Mouse (Mus musculus) intestine, embryonic 15.5 days (tissue): Measurements from ENCODE around the gene Hsd17b1. TPM values are rescaled to one million over a fixed set of nuclear protein-coding genes. Genes with fewer than 3 reads are reported as not detected.
A peak's percentile ranks its signal among the peaks of the same experiment; 100 is the strongest.
"Not testable (repeated sequence)": the region's sequence is repeated elsewhere in the genome, so short reads cannot be mapped to it uniquely, and the experiment has no call there.

Experiments used
- ATAC-seq: fragments of 200-750 bp; cut with Nextera tagmentation; 2 replicates; pipeline ENCODE4 v1.8.0; 2017; ENCODE audit warnings: moderate TSS enrichment, moderate library complexity
- H3K27ac ChIP-seq: fragments of 300-500 bp; sonication (generic); 2 replicates; pipeline ENCODE4 v1.5.1; 2015; ENCODE audit warnings: mild to moderate bottlenecking, inconsistent platforms
- H3K27me3 ChIP-seq: fragments of 300-500 bp; sonication (generic); replicated peaks from 2 replicates; pipeline ENCODE4 v1.6.1; 2015; ENCODE audit warnings: inconsistent platforms
- H3K36me3 ChIP-seq: fragments of 300-500 bp; sonication (generic); 2 replicates; pipeline ENCODE4 v1.6.1; 2015; ENCODE audit warnings: inconsistent platforms
- H3K4me1 ChIP-seq: fragments of 300-500 bp; sonication (generic); replicated peaks from 2 replicates; pipeline ENCODE4 v1.6.1; 2015; ENCODE audit warnings: inconsistent platforms
- H3K4me2 ChIP-seq: fragments of 300-500 bp; sonication (generic); replicated peaks from 2 replicates; pipeline ENCODE4 v1.6.1; 2015; ENCODE audit warnings: mild to moderate bottlenecking, inconsistent platforms
- H3K4me3 ChIP-seq: fragments of 300-500 bp; sonication (generic); replicated peaks from 2 replicates; pipeline ENCODE4 v1.5.1; 2015; ENCODE audit warnings: inconsistent platforms
- H3K9ac ChIP-seq: fragments of 300-500 bp; sonication (generic); 2 replicates; pipeline ENCODE4 v1.6.1; 2015; ENCODE audit warnings: inconsistent platforms
- H3K9me3 ChIP-seq: fragments of 300-500 bp; sonication (generic); 2 replicates; pipeline ENCODE4 v1.6.1; 2016; ENCODE audit warnings: inconsistent platforms
- WGBS: fragments of 180-500 bp; shearing (Covaris S2); methylation state at CpG from one replicate; pipeline ENCODE4 v1.1.7; 2015; 5-methylcytosine and 5-hydroxymethylcytosine counted together
- polyA plus RNA-seq: library from polyadenylated mRNA; unstranded; fragments of >200 nt; fragmentation: Nextera tagmentation; extraction: Ambion mirVana; gene quantifications from 2 replicates; pipeline ENCODE4 v1.2.1, GENCODE M21; 2015

Hsd17b1 gene
- polyA plus RNA-seq, 1 experiment from 2014 or later = not detected

DNA sequence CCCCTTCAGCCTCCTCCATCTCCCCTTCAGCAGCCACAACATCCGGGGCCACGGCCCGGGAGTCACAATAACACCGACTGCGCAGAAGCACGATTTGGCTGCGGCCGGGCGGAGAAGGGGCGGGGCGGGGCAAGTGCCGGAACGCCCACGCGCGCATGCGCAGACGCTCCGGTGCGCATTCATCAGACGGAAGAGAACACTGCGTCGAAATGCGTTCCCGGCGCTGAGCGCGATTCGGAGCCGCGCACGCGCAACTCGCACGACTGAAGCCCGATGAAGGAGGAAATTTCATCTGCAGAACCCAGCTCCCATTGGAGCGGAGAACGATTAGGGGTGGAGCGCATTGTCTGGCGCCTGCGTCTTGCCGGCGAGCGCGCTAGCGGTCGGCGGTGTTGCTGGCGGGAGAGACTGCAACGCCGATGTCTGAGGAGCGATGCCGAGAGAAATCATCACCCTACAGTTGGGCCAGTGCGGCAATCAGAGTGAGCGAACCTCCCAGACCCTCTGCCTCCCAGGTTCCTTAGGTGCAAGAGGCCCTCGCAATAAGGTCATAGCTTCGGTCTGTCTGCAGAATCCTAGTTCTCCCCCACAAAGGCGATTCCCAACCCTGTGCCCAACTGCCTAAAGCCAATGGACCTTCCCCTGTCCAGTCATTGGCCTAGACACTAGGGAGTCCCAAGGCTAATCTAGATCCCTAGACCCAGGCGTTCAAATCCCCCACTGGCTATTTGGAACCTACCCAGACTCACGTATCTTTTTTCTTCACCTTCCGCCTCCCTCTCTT is 41.7 kb downstream of the Hsd17b1 start, which contains the start of the genes Retreg3 and Tubg1:
Gene Retreg3 (minus strand): TSS at position 133 of the 784 bp plus-strand sequence.
Gene Tubg1 (plus strand): TSS at position 178 of the 784 bp plus-strand sequence.
- WGBS = under 1% methylated on average over 61 of the region's 61 CpGs
- Histone ChIP-seq H3K4me3 (peak within 1 kb of the TSS; percentile 95), H3K36me3 (0 out of 2 replicates have a peak, but pooled peaks cover 6% of the 10 kb centered on the region), H3K4me1 (peaks cover 18% of the 10 kb centered on the region), H3K4me2 (peak within 1 kb of the TSS; percentile 86), H3K27me3 (no peaks in the 10 kb centered on the region), H3K9me3 (no peaks in the 10 kb centered on the region), H3K27ac (peak within 1 kb of the TSS; percentile 87), H3K9ac (peak within 1 kb of the TSS; percentile 95)
- ATAC-seq = peak; percentile 98

- Histone ChIP-seq H3K27me3 (no peaks in the 10 kb centered on the region), H3K9me3 (no peaks in the 10 kb centered on the region), H3K27ac (peak overlapping the region; percentile 87), H3K9ac (peak overlapping the region; percentile 73), H3K4me3 (peak overlapping the region; percentile 95), H3K36me3 (0 out of 2 replicates have a peak, but pooled peaks cover 6% of the 10 kb centered on the region), H3K4me2 (peak overlapping the region; percentile 86), H3K4me1 (peaks cover 18% of the 10 kb centered on the region)
- ATAC-seq = no peak
- 20% methylated on average over 19 of the region's 19 CpGs for WGBS
Measured at GRCm38 (mm10) chr11:101120545-101121188, 42.5 kb downstream of the Hsd17b1 start.

DNA sequence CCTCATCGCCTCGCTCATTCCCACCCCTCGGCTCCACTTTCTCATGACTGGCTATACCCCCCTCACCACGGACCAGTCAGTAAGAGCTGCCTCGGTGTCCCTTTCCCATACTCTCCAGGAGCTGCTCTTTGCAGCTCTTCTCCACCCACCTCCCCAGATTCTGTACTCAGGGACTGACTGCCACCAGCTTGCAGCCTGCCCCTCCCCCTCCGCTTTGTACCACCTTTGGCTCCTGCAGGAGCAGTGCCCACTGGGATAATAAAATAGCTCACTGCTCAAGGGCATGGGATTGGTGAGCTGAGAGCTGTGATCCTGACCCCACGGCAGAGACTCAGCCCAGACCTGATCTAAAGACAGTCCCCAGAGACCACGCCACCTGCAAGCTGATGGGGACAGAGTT is 46.3 kb downstream of the Hsd17b1 start:
- H3K36me3 ChIP-seq = peaks cover 17% of the 10 kb centered on the region
- 94% methylated on average over 8 of the region's 8 CpGs for whole genome bisulfite sequencing
- ATAC-seq, H3K9me3 ChIP-seq, H3K27ac ChIP-seq, H3K4me3 ChIP-seq, H3K4me2 ChIP-seq, H3K27me3 ChIP-seq, H3K4me1 ChIP-seq, H3K9ac ChIP-seq: not testable (repeated sequence)

DNA sequence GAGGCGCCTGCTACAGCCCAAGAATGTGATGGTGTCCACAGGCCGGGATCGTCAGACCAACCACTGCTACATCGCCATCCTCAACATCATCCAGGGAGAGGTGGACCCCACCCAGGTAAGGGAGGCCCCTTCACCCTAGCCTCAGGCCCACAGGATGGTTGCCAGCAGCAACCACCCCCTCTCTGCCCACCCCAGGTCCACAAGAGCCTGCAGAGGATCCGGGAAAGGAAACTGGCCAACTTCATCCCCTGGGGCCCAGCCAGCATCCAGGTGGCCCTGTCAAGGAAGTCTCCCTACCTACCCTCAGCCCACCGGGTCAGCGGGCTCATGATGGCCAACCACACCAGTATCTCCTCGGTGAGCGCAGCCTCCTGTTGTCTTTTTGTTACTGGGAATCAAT is 46.8 kb downstream of the Hsd17b1 start:
- H3K9ac ChIP-seq, H3K4me3 ChIP-seq, H3K9me3 ChIP-seq, H3K27ac ChIP-seq, ATAC-seq, H3K4me1 ChIP-seq, H3K4me2 ChIP-seq, H3K27me3 ChIP-seq: not testable (repeated sequence)
- 95% methylated on average over 9 of the region's 9 CpGs for WGBS
- H3K36me3 ChIP-seq = peaks cover 17% of the 10 kb centered on the region

DNA sequence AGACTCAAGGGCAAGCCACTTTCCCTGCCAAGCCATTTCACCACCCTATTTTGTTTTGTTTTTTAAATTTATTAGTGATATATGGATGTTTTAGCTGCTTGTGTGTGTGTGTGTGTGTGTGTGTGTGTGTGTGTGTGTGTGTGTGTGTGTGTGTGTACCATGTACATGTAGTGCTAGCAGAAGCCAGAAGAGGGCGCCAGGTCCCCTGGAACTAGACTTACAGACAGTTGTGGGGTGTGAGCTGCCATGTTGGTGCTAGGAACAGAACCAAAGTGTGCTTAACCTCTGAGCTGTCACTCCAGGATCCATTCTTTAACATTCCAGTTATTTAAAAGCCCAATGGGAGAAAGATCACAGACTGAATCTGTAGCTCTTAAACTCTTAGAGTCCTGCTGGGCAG is 48.9 kb downstream of the Hsd17b1 start:
- H3K27me3 ChIP-seq = no peaks in the 10 kb centered on the region
- no peak overlapping the region for H3K27ac ChIP-seq
- ATAC-seq = no peak
- H3K36me3 ChIP-seq = peaks cover 17% of the 10 kb centered on the region
- peaks cover 9% of the 10 kb centered on the region; the same call in 1 of the 2 replicates for H3K4me1 ChIP-seq
- no peak overlapping the region for H3K4me2 ChIP-seq
- no peak overlapping the region for H3K9ac ChIP-seq
- H3K9me3 ChIP-seq = no peaks in the 10 kb centered on the region
- H3K4me3 ChIP-seq = no peak overlapping the region
- 91% methylated on average over 1 of the region's 1 CpGs for WGBS

GRCm38 (mm10) chr11:101128996-101129577 is 50.9 kb downstream of the Hsd17b1 start:
- H3K9ac ChIP-seq = no peak overlapping the region
- H3K4me1 ChIP-seq = peaks cover 9% of the 10 kb centered on the region; the same call in 1 of the 2 replicates
- no peak overlapping the region for H3K27ac ChIP-seq
- H3K4me3 ChIP-seq = no peak overlapping the region
- 89% methylated on average over 11 of the region's 11 CpGs for WGBS
- H3K27me3 ChIP-seq = no peaks in the 10 kb centered on the region
- H3K4me2 ChIP-seq = no peak overlapping the region
- peaks cover 11% of the 10 kb centered on the region for H3K36me3 ChIP-seq
- no peaks in the 10 kb centered on the region for H3K9me3 ChIP-seq
- no peak for ATAC-seq

Other genes with a start within 250 kb of the Hsd17b1 start
- 24.2 and 26.8 TPM in 2 replicates for gene Stat5b, start 227.7 kb upstream of the Hsd17b1 start, polyA plus RNA-seq
- gene Stat5a, start 219.1 kb upstream of the Hsd17b1 start, polyA plus RNA-seq = 5.5 and 6.0 TPM in 2 replicates
- gene Stat3, start 138.9 kb upstream of the Hsd17b1 start, polyA plus RNA-seq = 45.8 and 48.9 TPM in 2 replicates
- 223 and 237 TPM in 2 replicates for gene Cavin1, start 107.5 kb upstream of the Hsd17b1 start, polyA plus RNA-seq
- 35.4 and 36.2 TPM in 2 replicates for gene Atp6v0a1, start 69.0 kb upstream of the Hsd17b1 start, polyA plus RNA-seq
- gene Naglu, start 8.4 kb upstream of the Hsd17b1 start, polyA plus RNA-seq = 14.9 and 16.4 TPM in 2 replicates
- 41.8 and 43.9 TPM in 2 replicates for gene Coasy, start 4.2 kb downstream of the Hsd17b1 start, polyA plus RNA-seq
- 65.0 and 65.4 TPM in 2 replicates for gene Mlx, start 8.9 kb downstream of the Hsd17b1 start, polyA plus RNA-seq
- gene Psmc3ip, start 17.0 kb downstream of the Hsd17b1 start, polyA plus RNA-seq = 22.6 and 23.4 TPM in 2 replicates
- gene Retreg3, start 41.5 kb downstream of the Hsd17b1 start, polyA plus RNA-seq = 17.0 and 17.2 TPM in 2 replicates
- gene Tubg1, start 41.5 kb downstream of the Hsd17b1 start, polyA plus RNA-seq = 58.7 and 59.2 TPM in 2 replicates
- 4.4 and 4.8 TPM in 2 replicates for gene Tubg2, start 77.5 kb downstream of the Hsd17b1 start, polyA plus RNA-seq
- gene Cntnap1, start 92.1 kb downstream of the Hsd17b1 start, polyA plus RNA-seq = 0.82 and 1.0 TPM in 2 replicates
- 11.1 and 12.7 TPM in 2 replicates for gene Plekhh3, start 92.9 kb downstream of the Hsd17b1 start, polyA plus RNA-seq
- gene Ccr10, start 97.0 kb downstream of the Hsd17b1 start, polyA plus RNA-seq = 0.25 and 0.36 TPM in 2 replicates
- 16.0 and 16.3 TPM in 2 replicates for gene Ezh1, start 148.1 kb downstream of the Hsd17b1 start, polyA plus RNA-seq
- 98.5 and 114 TPM in 2 replicates for gene Ramp2, start 167.6 kb downstream of the Hsd17b1 start, polyA plus RNA-seq
- gene Vps25, start 175.3 kb downstream of the Hsd17b1 start, polyA plus RNA-seq = 135 and 142 TPM in 2 replicates
- gene Wnk4, start 182.2 kb downstream of the Hsd17b1 start, polyA plus RNA-seq = 12.3 and 12.7 TPM in 2 replicates
- 0.72 and 1.1 TPM in 2 replicates for gene Cntd1, start 200.6 kb downstream of the Hsd17b1 start, polyA plus RNA-seq
- 250 and 261 TPM in 2 replicates for gene Coa3, start 200.7 kb downstream of the Hsd17b1 start, polyA plus RNA-seq
- 132 and 143 TPM in 2 replicates for gene Becn1, start 223.9 kb downstream of the Hsd17b1 start, polyA plus RNA-seq
- 137 and 147 TPM in 2 replicates for gene Psme3, start 237.8 kb downstream of the Hsd17b1 start, polyA plus RNA-seq
- 1.2 and 1.3 TPM in 2 replicates for gene Aoc2, start 246.7 kb downstream of the Hsd17b1 start, polyA plus RNA-seq